Mouse (Mus musculus): ENCODE data around the gene Eml6.
"Not testable (repeated sequence)": the region's sequence is repeated elsewhere in the genome, so short reads cannot be mapped to it uniquely, and the experiment has no call there.

The Eml6 gene

GRCm38 (mm10) chr11:29788921-29789638 lies 236.8 kb downstream of the Eml6 start:
- no peak for DNase-seq (ENCODE audit: low spot score in 2 of 2)

DNA sequence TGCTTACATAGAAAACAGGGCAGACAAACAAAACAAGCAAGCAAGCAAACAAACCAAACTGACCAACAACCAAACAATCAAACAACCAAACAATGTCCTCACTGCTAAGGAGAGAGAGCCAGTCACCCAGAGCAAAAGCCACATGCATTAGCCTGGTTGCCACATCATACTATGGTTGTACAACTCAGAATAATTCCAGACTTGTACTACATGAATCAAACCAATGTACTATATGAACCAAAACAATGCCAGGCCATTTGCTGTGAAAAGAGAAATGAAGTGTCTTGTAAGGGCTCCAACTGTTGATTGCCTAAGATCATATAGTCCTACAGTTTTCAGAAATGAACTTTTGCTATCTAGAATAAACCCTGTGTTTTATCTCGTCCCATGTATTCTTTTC lies 237.3 kb downstream of the Eml6 start:
- DNase-seq (ENCODE audit: low spot score in 2 of 2) = no peak

DNA sequence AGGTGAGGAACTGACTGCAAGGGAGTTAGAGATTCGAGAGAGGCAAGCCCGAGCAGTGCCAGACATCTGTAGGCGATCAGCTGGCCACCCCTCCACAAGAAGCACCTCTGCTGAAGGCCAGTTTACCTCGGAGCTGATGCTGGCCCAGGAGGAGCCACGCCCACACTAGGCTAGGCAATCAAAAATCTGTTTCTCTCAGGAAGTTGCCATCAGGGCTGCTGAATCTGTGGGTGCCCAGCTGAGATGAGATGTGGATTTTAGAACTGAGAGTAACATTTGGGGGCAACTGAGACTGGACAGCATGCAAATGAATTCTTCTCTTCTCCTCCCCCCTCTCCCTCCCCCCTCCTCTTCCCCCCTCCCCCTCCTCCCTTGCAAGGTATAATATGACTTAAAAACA lies 238.4 kb downstream of the Eml6 start:
- DNase-seq (ENCODE audit: low spot score in 2 of 2) = peak in 1 of 2 experiments; percentile 52

- DNase-seq (ENCODE audit: low spot score in 2 of 2) = peak in 1 of 2 experiments; percentile 74
These were observed 239.1 kb downstream of the Eml6 start for GRCm38 (mm10) chr11:29786583-29787219.

GRCm38 (mm10) chr11:29779409-29780026 lies 246.3 kb downstream of the Eml6 start:
- no peak for DNase-seq (ENCODE audit: low spot score in 2 of 2)

- no peak for DNase-seq (ENCODE audit: low spot score in 2 of 2)
These were observed 246.9 kb downstream of the Eml6 start for GRCm38 (mm10) chr11:29778936-29779335.

GRCm38 (mm10) chr11:29777964-29778363 lies 247.9 kb downstream of the Eml6 start:
- no peak for DNase-seq (ENCODE audit: low spot score in 2 of 2)

GRCm38 (mm10) chr11:29774760-29775159 lies 251.1 kb downstream of the Eml6 start:
- no peak for DNase-seq (ENCODE audit: low spot score in 2 of 2)

GRCm38 (mm10) chr11:29774296-29774695 lies 251.5 kb downstream of the Eml6 start:
- DNase-seq (ENCODE audit: low spot score in 2 of 2) = no peak

DNA sequence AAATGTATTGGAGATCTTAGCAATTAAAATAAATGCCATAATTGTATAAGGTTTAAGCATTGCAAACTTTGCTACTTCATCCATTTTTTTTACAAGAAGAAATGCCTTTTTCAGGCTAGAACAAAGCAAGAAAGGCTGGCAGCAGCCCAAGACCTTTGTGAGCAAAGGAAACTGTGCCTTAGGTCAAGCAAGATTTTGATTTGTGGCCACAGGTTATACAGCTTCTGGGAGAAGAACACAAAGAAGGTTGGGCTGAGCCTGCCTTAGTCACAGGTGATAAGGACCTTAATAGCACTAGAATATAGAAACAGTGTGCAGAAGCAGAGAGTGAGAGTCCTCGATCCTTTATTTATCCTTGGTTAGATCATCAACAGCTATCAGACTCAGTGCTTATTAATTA lies 253.6 kb downstream of the Eml6 start:
- no peak for DNase-seq (ENCODE audit: low spot score in 2 of 2)

GRCm38 (mm10) chr11:29770666-29771400 lies 255.0 kb downstream of the Eml6 start:
- DNase-seq (ENCODE audit: low spot score in 2 of 2) = no peak

- DNase-seq (ENCODE audit: low spot score in 2 of 2) = no peak
These were observed 257.3 kb downstream of the Eml6 start for GRCm38 (mm10) chr11:29768523-29768922.

DNA sequence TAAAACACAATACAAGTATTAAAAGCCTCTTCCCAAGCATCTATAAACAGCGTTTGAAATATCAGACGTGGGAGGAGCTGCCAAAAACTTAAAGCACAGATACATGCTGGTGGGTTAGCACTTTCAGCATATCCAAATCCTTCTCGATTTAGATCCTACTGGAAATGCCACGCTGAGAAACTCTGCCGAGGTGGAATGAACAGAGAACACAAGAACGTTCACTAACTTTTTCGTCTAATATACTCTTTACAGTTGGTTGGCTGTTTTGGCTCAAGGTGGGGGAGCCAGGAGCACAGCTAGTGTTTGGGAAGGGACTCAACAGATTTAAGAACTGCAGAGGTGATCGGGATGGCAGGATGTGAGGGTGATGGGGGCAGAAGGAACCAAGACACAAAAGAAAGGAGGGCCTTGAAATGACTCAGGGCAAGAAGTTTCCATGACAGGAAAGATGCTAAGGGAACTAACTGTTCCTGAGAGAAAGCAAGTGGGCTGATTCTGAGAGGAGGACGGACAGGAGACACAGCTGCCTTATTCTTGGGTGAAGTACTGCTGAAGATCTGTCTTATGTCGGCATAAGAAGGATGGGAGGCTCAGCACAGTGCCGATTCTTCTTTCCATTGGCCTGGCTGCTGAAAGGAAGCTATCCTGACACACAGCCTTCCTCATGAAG lies 259.4 kb downstream of the Eml6 start:
- no peak for DNase-seq (ENCODE audit: low spot score in 2 of 2)

GRCm38 (mm10) chr11:29765063-29765462 lies 260.8 kb downstream of the Eml6 start:
- no peak for DNase-seq (ENCODE audit: low spot score in 2 of 2)

DNA sequence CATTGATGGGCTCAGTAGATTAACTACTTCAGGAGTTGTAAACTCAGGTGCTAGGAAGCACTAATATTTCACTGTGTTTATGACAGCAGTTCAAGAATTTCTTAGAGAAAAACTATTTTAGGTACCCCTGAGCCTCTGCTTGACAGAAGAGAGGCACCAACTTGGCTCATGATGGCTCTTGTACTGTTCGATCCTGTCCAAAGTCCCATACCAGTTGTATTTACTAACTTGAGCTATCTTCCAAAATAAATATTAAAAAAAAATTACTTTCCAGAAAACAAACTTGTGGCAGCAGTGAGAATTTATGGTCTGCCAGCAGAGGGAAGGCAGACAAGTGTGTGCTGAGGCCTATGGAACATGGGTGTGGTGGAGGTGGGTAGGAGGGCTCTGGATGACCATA lies 263.1 kb downstream of the Eml6 start:
- DNase-seq (ENCODE audit: low spot score in 2 of 2) = no peak

- DNase-seq (ENCODE audit: low spot score in 2 of 2) = no peak
These were observed 264.4 kb downstream of the Eml6 start for GRCm38 (mm10) chr11:29761387-29761786.

DNA sequence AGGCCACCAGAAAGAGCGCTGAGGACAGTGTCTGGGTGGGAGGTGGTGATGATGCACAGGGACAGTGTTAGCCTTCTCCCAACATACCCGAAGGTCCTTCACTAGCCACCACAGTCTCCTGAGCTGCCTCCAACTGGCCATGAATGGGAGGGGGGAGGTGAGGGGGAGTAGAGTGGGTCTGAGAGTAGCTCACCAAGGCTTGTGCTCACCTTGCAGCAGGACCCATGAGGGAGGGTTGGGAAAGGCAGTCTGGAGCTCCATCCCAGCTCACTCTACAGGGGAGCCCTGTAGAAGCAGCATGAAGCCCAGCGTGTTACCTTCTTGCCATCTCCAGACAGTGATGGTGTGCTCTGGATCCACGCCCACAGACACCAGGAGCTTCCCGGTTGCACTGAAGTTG lies 267.2 kb downstream of the Eml6 start:
- no peak for DNase-seq (ENCODE audit: low spot score in 2 of 2)

GRCm38 (mm10) chr11:29756007-29756406 lies 269.8 kb downstream of the Eml6 start:
- not testable (repeated sequence) for DNase-seq (ENCODE audit: low spot score in 2 of 2)

DNA sequence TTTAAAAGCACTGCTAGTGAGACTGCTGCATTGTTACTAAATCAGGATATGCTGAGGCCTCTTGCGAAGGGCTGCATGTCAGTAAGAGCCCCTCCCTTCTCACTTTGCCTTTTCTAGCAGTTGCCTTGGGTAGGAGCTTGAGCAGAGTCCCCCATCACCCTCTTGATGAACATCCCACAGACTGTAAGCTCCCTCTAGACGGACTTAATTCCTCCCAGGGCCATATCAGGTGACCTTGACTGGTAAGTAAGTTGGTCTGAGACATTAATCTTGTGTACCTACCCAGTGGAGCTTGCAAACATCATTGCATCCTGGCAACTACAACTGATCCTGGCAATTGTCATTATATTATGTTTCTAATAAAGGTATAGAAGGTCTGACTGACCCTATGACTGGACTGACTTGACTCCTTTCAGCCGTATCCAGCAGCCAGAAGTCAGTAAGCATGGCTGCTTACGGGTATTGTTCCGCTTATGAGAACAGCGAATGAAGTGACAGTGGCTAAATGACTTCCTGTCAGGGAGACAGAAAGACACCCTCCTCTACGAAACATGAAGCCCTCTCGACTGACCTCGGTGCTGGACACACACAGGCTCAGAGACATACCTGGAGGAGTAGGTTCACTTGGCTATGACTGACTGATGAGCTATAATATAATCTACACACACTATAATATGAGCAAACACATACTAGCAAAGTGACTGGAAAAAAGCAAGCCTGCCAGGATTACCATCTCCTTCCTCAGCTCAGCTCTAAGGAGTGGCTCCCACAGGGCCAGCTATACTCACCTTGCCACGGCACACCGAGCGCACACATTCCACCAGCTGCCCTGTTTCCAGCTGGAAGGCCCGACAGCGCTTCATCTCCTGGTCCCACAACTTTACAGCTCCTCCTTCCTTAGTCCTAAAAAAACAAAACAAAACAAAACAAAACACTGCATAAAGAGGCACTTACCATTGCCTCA lies 273.9 kb downstream of the Eml6 start:
- no peak for DNase-seq (ENCODE audit: low spot score in 2 of 2)

GRCm38 (mm10) chr11:29751013-29751412 lies 274.8 kb downstream of the Eml6 start:
- DNase-seq (ENCODE audit: low spot score in 2 of 2) = no peak

- DNase-seq (ENCODE audit: low spot score in 2 of 2) = no peak
These were observed 276.4 kb downstream of the Eml6 start for GRCm38 (mm10) chr11:29749468-29749829.
